Mouse (Mus musculus) limb, embryonic 14.5 days (tissue): ENCODE measurements around the gene Tbc1d23. TPM values are rescaled to one million over a fixed set of nuclear protein-coding genes. Genes with fewer than 3 reads are reported as not detected.

Source experiments
- ATAC-seq: fragments of 200-750 bp; cut with Nextera tagmentation; 2 replicates; pipeline ENCODE4 v1.8.0; 2017; ENCODE audit warnings: low read depth, moderate number of reproducible peaks, moderate TSS enrichment; ENCODE audit not compliant: low FRiP score
- DNase-seq: peaks from one replicate; pipeline ENCODE4 v3.0.0-alpha.2; 2015; ENCODE audit warnings: low spot score
- H3K27ac ChIP-seq: fragments of 300-500 bp; sonication (generic); replicated peaks from 2 replicates; pipeline ENCODE4 v1.5.1; 2014; ENCODE audit warnings: low read depth, mild to moderate bottlenecking, low read length, moderate library complexity, mixed read lengths
- H3K27me3 ChIP-seq: fragments of 300-500 bp; sonication (generic); 2 replicates; pipeline ENCODE4 v1.6.1; 2014; ENCODE audit warnings: low read length, mixed read lengths; ENCODE audit not compliant: control insufficient read depth, insufficient read depth
- H3K36me3 ChIP-seq: fragments of 300-500 bp; sonication (generic); 2 replicates; pipeline ENCODE4 v1.6.1; 2014; ENCODE audit warnings: mild to moderate bottlenecking, low read length, moderate library complexity, mixed read lengths; ENCODE audit not compliant: control insufficient read depth, insufficient read depth
- H3K4me1 ChIP-seq: fragments of 300-500 bp; sonication (generic); 2 replicates; pipeline ENCODE4 v1.6.1; 2014; ENCODE audit warnings: antibody characterized with exemption, low read length, mixed read lengths; ENCODE audit not compliant: control insufficient read depth, insufficient read depth
- H3K4me2 ChIP-seq: fragments of 300-500 bp; sonication (generic); replicated peaks from 2 replicates; pipeline ENCODE4 v1.6.1; 2014; ENCODE audit warnings: low read depth, mild to moderate bottlenecking, low read length, moderate library complexity; ENCODE audit not compliant: severe bottlenecking
- H3K4me3 ChIP-seq: fragments of 300-500 bp; sonication (generic); replicated peaks from 2 replicates; pipeline ENCODE4 v1.5.1; 2014; ENCODE audit warnings: low read length
- H3K9ac ChIP-seq: fragments of 300-500 bp; sonication (generic); 2 replicates; pipeline ENCODE4 v1.6.1; 2014; ENCODE audit warnings: mild to moderate bottlenecking, low read depth, low read length, moderate library complexity; ENCODE audit not compliant: severe bottlenecking
- H3K9me3 ChIP-seq: fragments of 300-500 bp; sonication (generic); 2 replicates; pipeline ENCODE4 v1.6.1; 2016; ENCODE audit warnings: low read length; ENCODE audit not compliant: control insufficient read depth
- POLR2A ChIP-seq: fragments of 200-500 bp; IDR thresholded peaks from 2 replicates; pipeline ENCODE4 v1.8.0; 2012; ENCODE audit warnings: inconsistent platforms, mild to moderate bottlenecking, moderate library complexity, borderline replicate concordance; ENCODE audit not compliant: insufficient read depth, insufficient read length; ENCODE audit errors: extremely low read depth
- WGBS: fragments of 180-500 bp; shearing (Covaris S2); extraction: QIAGEN DNeasy Blood & Tissue Kit; methylation state at CpG from one replicate; pipeline ENCODE4 v1.1.7; 2014; 5-methylcytosine and 5-hydroxymethylcytosine counted together
- polyA plus RNA-seq, 2 experiments: library from polyadenylated mRNA; depleted of rRNA in 1 of 2; stranded (reverse) in 1 of 2; unstranded in 1 of 2; fragments of >200 nt; fragmentation: Nextera tagmentation in 1 of 2; extraction: Ambion mirVana in 1 of 2; gene quantifications; 2 replicates each; pipeline versions ENCODE4 v1.2.1 to v1.2.3; 2012 to 2014

The Tbc1d23 gene
- polyA plus RNA-seq, 2 experiments = 38.9 to 51.5 TPM

DNA sequence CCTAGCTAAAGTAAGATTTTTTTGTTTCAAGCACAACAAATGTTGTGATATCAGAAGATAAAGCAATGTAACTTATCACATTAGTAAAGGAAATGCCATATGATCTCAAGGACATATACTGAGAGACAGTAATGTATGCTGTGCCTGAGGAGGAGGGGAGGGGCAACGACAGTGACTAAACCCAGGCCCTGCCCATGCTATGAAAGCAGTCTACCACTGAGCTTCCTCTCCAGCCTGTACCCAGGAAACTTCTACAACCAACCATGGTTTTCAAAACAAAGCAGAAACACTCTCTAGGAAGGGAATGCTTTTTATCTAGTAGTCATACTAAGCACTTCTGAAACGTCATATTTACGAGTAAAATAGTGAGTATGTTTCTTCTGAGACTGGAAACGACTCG, 68.5 kb downstream of the Tbc1d23 start:
- H3K4me1 ChIP-seq = peaks cover 3% of the 10 kb centered on the region; the same call in 1 of the 2 replicates
- no peak overlapping the region for H3K27ac ChIP-seq
- WGBS = 83% methylated on average over 5 of the region's 5 CpGs
- H3K9me3 ChIP-seq = no peaks in the 10 kb centered on the region
- no peak overlapping the region for H3K4me3 ChIP-seq
- DNase-seq = no peak
- TF ChIP-seq POLR2A = no peak
- no peak for ATAC-seq
- peaks cover 41% of the 10 kb centered on the region for H3K36me3 ChIP-seq
- H3K4me2 ChIP-seq = no peak overlapping the region
- no peak overlapping the region for H3K9ac ChIP-seq
- no peaks in the 10 kb centered on the region for H3K27me3 ChIP-seq

DNA sequence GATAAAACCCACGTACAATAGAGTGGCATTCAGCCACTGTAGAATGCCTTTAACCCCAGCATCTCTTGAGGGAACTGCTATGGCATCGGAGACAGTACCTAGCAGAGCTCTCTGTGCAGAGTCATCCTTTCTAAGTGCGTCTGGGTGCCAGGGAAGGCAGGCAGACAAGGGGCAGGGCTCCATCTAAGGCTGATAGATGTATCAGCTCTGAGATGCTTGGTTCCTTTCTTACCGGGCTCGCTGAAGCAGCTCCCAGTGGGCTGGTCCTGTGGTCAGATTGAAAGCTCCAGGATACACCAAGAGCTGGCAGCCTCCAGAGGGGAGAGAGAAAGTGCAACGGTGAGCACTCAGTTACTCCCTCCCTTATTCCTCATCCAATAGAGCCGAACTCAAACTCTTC, 71.5 kb downstream of the Tbc1d23 start:
- WGBS = 67% methylated on average over 7 of the region's 7 CpGs
- Histone ChIP-seq H3K36me3 (peaks cover 58% of the 10 kb centered on the region), H3K9ac (no peak overlapping the region), H3K27ac (no peak overlapping the region), H3K4me3 (no peak overlapping the region), H3K4me1 (no peaks in the 10 kb centered on the region), H3K27me3 (no peaks in the 10 kb centered on the region), H3K4me2 (no peak overlapping the region), H3K9me3 (no peaks in the 10 kb centered on the region)
- no peak for TF ChIP-seq POLR2A
- DNase-seq (no peak), ATAC-seq (no peak)

DNA sequence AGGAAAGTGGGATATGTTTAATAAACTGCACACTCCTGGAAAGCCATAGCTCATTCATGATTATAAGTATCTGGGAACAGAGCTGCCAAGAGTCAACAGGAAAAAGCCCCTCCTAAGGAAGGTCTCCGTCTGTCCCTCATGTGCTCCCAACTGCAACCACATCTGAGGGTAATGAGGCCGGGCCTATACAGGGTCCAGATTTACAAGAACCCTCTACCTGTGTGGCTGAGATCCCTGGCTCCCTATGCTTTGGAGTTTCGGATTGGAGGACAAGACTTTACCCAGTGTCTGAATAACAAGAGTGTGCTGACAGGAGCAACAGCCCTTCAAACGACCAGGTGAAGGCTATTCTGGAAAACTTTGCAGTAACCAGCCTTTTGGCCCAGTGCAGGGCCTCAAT, 73.6 kb downstream of the Tbc1d23 start:
- no peaks in the 10 kb centered on the region for H3K27me3 ChIP-seq
- no peak overlapping the region for H3K4me3 ChIP-seq
- no peak overlapping the region for H3K9ac ChIP-seq
- TF ChIP-seq POLR2A = no peak
- no peaks in the 10 kb centered on the region for H3K4me1 ChIP-seq
- no peak overlapping the region for H3K4me2 ChIP-seq
- 74% methylated on average over 4 of the region's 4 CpGs for WGBS
- H3K36me3 ChIP-seq = peaks cover 60% of the 10 kb centered on the region
- DNase-seq (no peak), ATAC-seq (no peak)
- no peak overlapping the region for H3K27ac ChIP-seq
- no peaks in the 10 kb centered on the region for H3K9me3 ChIP-seq

DNA sequence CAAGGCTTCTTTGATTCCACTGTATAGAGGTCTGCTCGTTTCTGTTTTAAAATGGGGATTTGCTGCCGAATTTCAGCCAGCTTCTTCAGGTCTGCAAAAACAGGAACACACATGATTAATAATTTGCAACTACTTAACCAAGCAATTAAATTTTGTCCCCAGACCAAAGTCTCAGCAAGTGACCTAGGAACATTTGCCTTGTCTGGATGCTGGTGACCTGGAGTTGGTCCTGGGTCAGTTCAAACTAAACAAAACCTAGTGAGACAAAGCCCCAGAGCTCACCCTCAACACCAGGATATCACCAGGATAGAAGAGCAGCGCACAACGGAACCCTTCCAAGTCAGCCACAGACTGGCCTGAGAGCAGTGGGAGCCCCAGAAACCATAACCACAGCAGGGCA, 74.2 kb downstream of the Tbc1d23 start:
- Histone ChIP-seq H3K36me3 (peaks cover 64% of the 10 kb centered on the region), H3K4me2 (no peak overlapping the region), H3K27ac (no peak overlapping the region), H3K4me3 (no peak overlapping the region), H3K9ac (no peak overlapping the region), H3K9me3 (no peaks in the 10 kb centered on the region), H3K4me1 (no peaks in the 10 kb centered on the region), H3K27me3 (no peaks in the 10 kb centered on the region)
- 90% methylated on average over 4 of the region's 4 CpGs for WGBS
- ATAC-seq (no peak), DNase-seq (no peak)
- TF ChIP-seq POLR2A = no peak

DNA sequence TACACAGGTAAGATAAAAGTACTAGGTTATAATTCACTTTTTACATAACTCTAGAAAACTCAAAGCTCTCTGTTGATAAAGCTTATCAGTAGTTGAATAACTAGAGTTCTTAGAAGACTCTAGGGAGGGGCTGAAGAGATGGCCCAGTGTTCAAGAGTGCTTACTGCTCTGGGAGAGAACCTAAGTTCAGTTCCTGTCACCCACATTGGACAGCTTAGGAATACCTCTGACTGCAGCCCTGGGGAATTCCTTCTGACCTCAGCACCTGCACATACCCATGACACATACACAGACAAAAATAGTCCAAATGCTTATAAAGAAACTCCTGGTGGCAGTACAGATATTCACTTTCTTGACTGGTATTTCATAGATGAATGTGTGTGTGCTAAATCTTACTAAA, 75.4 kb downstream of the Tbc1d23 start:
- Histone ChIP-seq H3K4me2 (no peak overlapping the region), H3K4me3 (no peak overlapping the region), H3K27me3 (no peaks in the 10 kb centered on the region), H3K4me1 (no peaks in the 10 kb centered on the region), H3K36me3 (peaks cover 72% of the 10 kb centered on the region), H3K27ac (no peak overlapping the region), H3K9ac (no peak overlapping the region), H3K9me3 (no peaks in the 10 kb centered on the region)
- TF ChIP-seq POLR2A = no peak
- DNase-seq = no peak
- ATAC-seq = no peak

DNA sequence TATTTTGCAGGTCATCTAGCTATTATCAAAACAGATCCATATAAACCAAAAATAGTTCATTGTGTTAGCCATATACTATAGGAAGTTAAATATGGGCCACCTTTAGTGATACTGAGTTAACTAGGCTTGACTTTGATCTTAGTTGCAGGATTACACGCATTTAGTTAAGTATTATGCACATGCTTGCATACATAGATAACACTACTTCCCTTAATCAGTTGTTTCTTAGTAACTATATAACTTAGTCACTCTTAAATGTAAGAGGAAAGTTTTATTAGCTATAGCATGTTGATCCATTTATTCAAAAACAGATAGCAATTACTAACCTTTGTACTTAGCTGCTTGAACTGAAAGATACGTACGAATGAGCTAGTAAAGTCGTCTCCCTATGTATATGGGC, 79.9 kb downstream of the Tbc1d23 start:
- no peak overlapping the region for H3K4me3 ChIP-seq
- no peak overlapping the region for H3K27ac ChIP-seq
- no peaks in the 10 kb centered on the region for H3K4me1 ChIP-seq
- no peak overlapping the region for H3K9ac ChIP-seq
- H3K27me3 ChIP-seq = no peaks in the 10 kb centered on the region
- DNase-seq = no peak
- H3K4me2 ChIP-seq = no peak overlapping the region
- peaks cover 74% of the 10 kb centered on the region for H3K36me3 ChIP-seq
- WGBS = 97% methylated on average over 4 of the region's 4 CpGs
- TF ChIP-seq POLR2A = no peak
- ATAC-seq = no peak
- no peaks in the 10 kb centered on the region for H3K9me3 ChIP-seq
